Mouse (Mus musculus): ENCODE measurements around the gene Krt75. TPM values are rescaled to one million over a fixed set of nuclear protein-coding genes. Genes with fewer than 3 reads are reported as not detected.

Gene Krt75
- polyA plus RNA-seq, 1 experiment from 2014 or later: 0.05 TPM

Small RNA genes within 50 kb of the gene (microRNA-seq; reads per million reads assigned to microRNA genes)
- gene Gm44393 (not detected), gene Gm44460 (not detected)

Other genes starting within 250 kb of the Krt75 start
- gene Krt80, start 203.7 kb downstream of the Krt75 start, polyA plus RNA-seq (2015; fragmentation: Nextera tagmentation; extraction: Ambion mirVana): 0.09 and 0.10 TPM in 2 replicates
- gene Krt7, start 162.9 kb downstream of the Krt75 start, polyA plus RNA-seq (2015; fragmentation: Nextera tagmentation; extraction: Ambion mirVana): 0.77 and 0.88 TPM in 2 replicates
- 0.19 and 0.23 TPM in 2 replicates for gene Krt87, start 135.1 kb downstream of the Krt75 start, polyA plus RNA-seq (2015; fragmentation: Nextera tagmentation; extraction: Ambion mirVana)
- gene Krt88, start 126.2 kb downstream of the Krt75 start, polyA plus RNA-seq (2015; fragmentation: Nextera tagmentation; extraction: Ambion mirVana): not detected in 2 replicates
- gene Krt81, start 110.2 kb downstream of the Krt75 start, polyA plus RNA-seq (2015; fragmentation: Nextera tagmentation; extraction: Ambion mirVana): not detected in 2 replicates
- gene Krt86, start 100.4 kb downstream of the Krt75 start, polyA plus RNA-seq (2015; fragmentation: Nextera tagmentation; extraction: Ambion mirVana): not detected in 2 replicates
- gene Krt83, start 82.4 kb downstream of the Krt75 start, polyA plus RNA-seq (2015; fragmentation: Nextera tagmentation; extraction: Ambion mirVana): not detected in 2 replicates
- gene Gm49425, start 56.6 kb downstream of the Krt75 start, polyA plus RNA-seq (2015; fragmentation: Nextera tagmentation; extraction: Ambion mirVana): not detected in 2 replicates
- 0.16 TPM in 1 of 2 replicates, not detected in the other for gene Krt84, start 41.1 kb downstream of the Krt75 start, polyA plus RNA-seq (2015; fragmentation: Nextera tagmentation; extraction: Ambion mirVana)
- gene Krt82, start 23.2 kb downstream of the Krt75 start, polyA plus RNA-seq (2015; fragmentation: Nextera tagmentation; extraction: Ambion mirVana): not detected in 2 replicates
- 0.08 TPM in 1 of 2 replicates, not detected in the other for gene Krt90, start 11.0 kb downstream of the Krt75 start, polyA plus RNA-seq (2015; fragmentation: Nextera tagmentation; extraction: Ambion mirVana)
- not detected in 2 replicates for gene Gm5414, start 54.3 kb upstream of the Krt75 start, polyA plus RNA-seq (2015; fragmentation: Nextera tagmentation; extraction: Ambion mirVana)
- gene Gm5478, start 73.5 kb upstream of the Krt75 start, polyA plus RNA-seq (2015; fragmentation: Nextera tagmentation; extraction: Ambion mirVana): not detected in 2 replicates
- not detected in 2 replicates for gene Krt6b, start 106.4 kb upstream of the Krt75 start, polyA plus RNA-seq (2015; fragmentation: Nextera tagmentation; extraction: Ambion mirVana)
- gene Krt6a, start 120.4 kb upstream of the Krt75 start, polyA plus RNA-seq (2015; fragmentation: Nextera tagmentation; extraction: Ambion mirVana): not detected in 2 replicates
- 0.12 and 0.38 TPM in 2 replicates for gene Krt5, start 139.0 kb upstream of the Krt75 start, polyA plus RNA-seq (2015; fragmentation: Nextera tagmentation; extraction: Ambion mirVana)
- 0.31 and 0.45 TPM in 2 replicates for gene Krt71, start 169.2 kb upstream of the Krt75 start, polyA plus RNA-seq (2015; fragmentation: Nextera tagmentation; extraction: Ambion mirVana)
- not detected in 2 replicates for gene Krt72, start 212.6 kb upstream of the Krt75 start, polyA plus RNA-seq (2015; fragmentation: Nextera tagmentation; extraction: Ambion mirVana)
- 1.6 and 2.4 TPM in 2 replicates for gene Krt73, start 228.4 kb upstream of the Krt75 start, polyA plus RNA-seq (2015; fragmentation: Nextera tagmentation; extraction: Ambion mirVana)
- not detected in 2 replicates for gene Krt2, start 244.3 kb upstream of the Krt75 start, polyA plus RNA-seq (2015; fragmentation: Nextera tagmentation; extraction: Ambion mirVana)